Mouse (Mus musculus) layer of hippocampus, adult 8-10 months (tissue): Measurements from ENCODE around the gene Ncoa7. TPM values are rescaled to one million over a fixed set of nuclear protein-coding genes. Genes with fewer than 3 reads are reported as not detected.

Experiments
- DNase-seq, 2 experiments: peaks; one replicate each; pipeline ENCODE4 v3.0.0; 2022; ENCODE audit warnings: low spot score in 2 of 2
- total RNA-seq, 4 experiments: library from RNA; stranded (reverse); gene quantifications; 2 replicates each; pipeline ENCODE4 v1.2.4; 2022

Ncoa7 gene
- total RNA-seq, 4 experiments from 2014 or later, result 75.7 to 112 (median 99.1) TPM

GRCm38 (mm10) chr10:30745238-30745974 lies 57.7 kb downstream of the Ncoa7 start:
- DNase-seq, result no peak

GRCm38 (mm10) chr10:30743275-30743674 lies 59.9 kb downstream of the Ncoa7 start:
- DNase-seq, result no peak

GRCm38 (mm10) chr10:30738403-30738802 lies 64.7 kb downstream of the Ncoa7 start:
- no peak for DNase-seq

- no peak for DNase-seq
These were observed 65.8 kb downstream of the Ncoa7 start for GRCm38 (mm10) chr10:30737323-30737722.

GRCm38 (mm10) chr10:30733148-30733785 lies 69.9 kb downstream of the Ncoa7 start:
- no peak for DNase-seq

- no peak for DNase-seq
These were observed 71.7 kb downstream of the Ncoa7 start for GRCm38 (mm10) chr10:30731321-30731914.

- DNase-seq, result no peak
These were observed 72.3 kb downstream of the Ncoa7 start for GRCm38 (mm10) chr10:30730791-30731190.

- no peak for DNase-seq
These were observed 73.7 kb downstream of the Ncoa7 start for GRCm38 (mm10) chr10:30729157-30730096.

- DNase-seq, result no peak
These were observed 80.1 kb downstream of the Ncoa7 start for GRCm38 (mm10) chr10:30723014-30723413.

GRCm38 (mm10) chr10:30720556-30720955 lies 82.6 kb downstream of the Ncoa7 start:
- DNase-seq, result no peak

- DNase-seq, result no peak
These were observed 83.2 kb downstream of the Ncoa7 start for GRCm38 (mm10) chr10:30719947-30720346.

GRCm38 (mm10) chr10:30718703-30719340 lies 84.3 kb downstream of the Ncoa7 start:
- DNase-seq, result peak in 1 of 2 experiments; percentile 25

GRCm38 (mm10) chr10:30716171-30716570 lies 87.0 kb downstream of the Ncoa7 start:
- no peak for DNase-seq

GRCm38 (mm10) chr10:30712540-30712939 lies 90.6 kb downstream of the Ncoa7 start:
- DNase-seq, result no peak

- no peak for DNase-seq
These were observed 93.2 kb downstream of the Ncoa7 start for GRCm38 (mm10) chr10:30709846-30710403.

GRCm38 (mm10) chr10:30708039-30708438 lies 95.1 kb downstream of the Ncoa7 start:
- no peak for DNase-seq

- no peak for DNase-seq
These were observed 100.5 kb downstream of the Ncoa7 start for GRCm38 (mm10) chr10:30702663-30703062.

GRCm38 (mm10) chr10:30686862-30687261 lies 116.3 kb downstream of the Ncoa7 start:
- DNase-seq, result no peak

- DNase-seq, result no peak
These were observed 119.7 kb downstream of the Ncoa7 start for GRCm38 (mm10) chr10:30683449-30683848.

- DNase-seq, result no peak
These were observed 123.4 kb downstream of the Ncoa7 start for GRCm38 (mm10) chr10:30679756-30680155.

- no peak for DNase-seq
These were observed 125.1 kb downstream of the Ncoa7 start for GRCm38 (mm10) chr10:30678051-30678450.
